Mouse (Mus musculus): ENCODE measurements around the gene Wnt7a. TPM values are rescaled to one million over a fixed set of nuclear protein-coding genes. Genes with fewer than 3 reads are reported as not detected.

Wnt7a gene
- total and polyA plus RNA-seq, 3 experiments = not detected

GRCm38 (mm10) chr6:91416146-91416545, 5.0 kb upstream of the Wnt7a start:
- no peaks in the 10 kb centered on the region for H3K9me3 ChIP-seq (replicated peaks; ENCODE audit: insufficient read depth, low read length)
- peaks cover 10 to 14% of the 10 kb centered on the region in 2 experiments for H3K27me3 ChIP-seq (ENCODE audit: control insufficient read depth in 1 of 2, insufficient read depth in 2 of 2, low read length in 2 of 2)
- no peaks in the 10 kb centered on the region for H3K4me1 ChIP-seq (ENCODE audit: control insufficient read depth in 1 of 2, insufficient read depth in 2 of 2, low read length in 2 of 2)
- no peaks in the 10 kb centered on the region for H3K79me2 ChIP-seq (ENCODE audit: control insufficient read depth, insufficient read depth, low read length, poor library complexity)
- H3K27ac ChIP-seq (ENCODE audit: control insufficient read depth, low read depth, low read length) = no peak overlapping the region
- no peak overlapping the region for H3K9ac ChIP-seq (ENCODE audit: control insufficient read depth, low read depth, low read length, poor library complexity, severe bottlenecking)
- DNase-seq (ENCODE audit: low read depth, low spot score) = no peak
- H3K4me3 ChIP-seq (ENCODE audit: control insufficient read depth in 1 of 2, insufficient read depth in 1 of 2, low read depth in 2 of 2, low read length in 2 of 2) = no peak overlapping the region
- H3K36me3 ChIP-seq (ENCODE audit: control insufficient read depth in 1 of 2, insufficient read depth in 2 of 2, low read length in 2 of 2) = no peaks in the 10 kb centered on the region
- TF ChIP-seq ZKSCAN1 (IDR thresholded peaks at IDR 0.05; ENCODE audit: low read depth, low read length) = no peak
- TF ChIP-seq ZC3H11A (IDR thresholded peaks at IDR 0.05; ENCODE audit: low read depth, low read length) = no peak
- no peak for TF ChIP-seq ETS1 (IDR thresholded peaks at IDR 0.05; ENCODE audit: low read depth, low read length)
- TF ChIP-seq KAT2A (conservative IDR thresholded peaks at IDR 0.05; ENCODE audit: low read depth, low read length) = no peak
- TF ChIP-seq JUND (IDR thresholded peaks at IDR 0.05; ENCODE audit: low read depth, low read length) = no peak
- TF ChIP-seq RCOR1 (IDR thresholded peaks at IDR 0.05; ENCODE audit: low read depth, low read length) = no peak
- no peak for TF ChIP-seq USF1 (IDR thresholded peaks at IDR 0.05; ENCODE audit: low read depth, low read length)
- no peak for TF ChIP-seq BHLHE40 (IDR thresholded peaks at IDR 0.05; ENCODE audit: borderline replicate concordance, low read depth, low read length)
- TF ChIP-seq MAZ (IDR thresholded peaks at IDR 0.05; ENCODE audit: low read depth, low read length) = no peak
- TF ChIP-seq TCF12 (IDR thresholded peaks at IDR 0.05; ENCODE audit: low read depth, low read length) = no peak
- no peak for TF ChIP-seq MAX (IDR thresholded peaks at IDR 0.05; ENCODE audit: low read length)
- no peak for TF ChIP-seq NELFE (IDR thresholded peaks at IDR 0.05; ENCODE audit: low read depth, low read length)
- no peak for TF ChIP-seq POLR2AphosphoS2 (IDR thresholded peaks at IDR 0.05; ENCODE audit: low read length)
- no peak for TF ChIP-seq ZNF384 (IDR thresholded peaks at IDR 0.05; ENCODE audit: low read depth, low read length)
- no peak for TF ChIP-seq GABPA (IDR thresholded peaks at IDR 0.05; ENCODE audit: low read depth, low read length)
- TF ChIP-seq SMC3 (IDR thresholded peaks at IDR 0.05; ENCODE audit: low read depth, low read length) = no peak
- TF ChIP-seq EP300 (IDR thresholded peaks at IDR 0.05; ENCODE audit: low read depth in 1 of 2, low read length in 2 of 2) = no peak
- no peak for TF ChIP-seq MXI1 (IDR thresholded peaks at IDR 0.05; ENCODE audit: low read depth, low read length)
- no peak for TF ChIP-seq CHD2 (IDR thresholded peaks at IDR 0.05; ENCODE audit: low read length)
- no peak for TF ChIP-seq CTCF (IDR thresholded peaks at IDR 0.05 in 2 of 3, conservative IDR thresholded peaks at IDR 0.05 in 1 of 3; ENCODE audit: control insufficient read depth in 1 of 3, insufficient read depth in 1 of 3, low read depth in 2 of 3, low read length in 3 of 3, poor library complexity in 1 of 3, severe bottlenecking in 1 of 3)

GRCm38 (mm10) chr6:91414890-91415289, 3.7 kb upstream of the Wnt7a start:
- Histone ChIP-seq H3K27ac (ENCODE audit: control insufficient read depth, low read depth, low read length) (no peak overlapping the region), H3K4me3 (ENCODE audit: control insufficient read depth in 1 of 2, insufficient read depth in 1 of 2, low read depth in 2 of 2, low read length in 2 of 2) (no peak overlapping the region), H3K4me1 (ENCODE audit: control insufficient read depth in 1 of 2, insufficient read depth in 2 of 2, low read length in 2 of 2) (no peaks in the 10 kb centered on the region), H3K9me3 (replicated peaks; ENCODE audit: insufficient read depth, low read length) (no peaks in the 10 kb centered on the region), H3K9ac (ENCODE audit: control insufficient read depth, low read depth, low read length, poor library complexity, severe bottlenecking) (no peak overlapping the region), H3K79me2 (ENCODE audit: control insufficient read depth, insufficient read depth, low read length, poor library complexity) (no peaks in the 10 kb centered on the region), H3K27me3 (ENCODE audit: control insufficient read depth in 1 of 2, insufficient read depth in 2 of 2, low read length in 2 of 2) (peaks cover 3 to 5% of the 10 kb centered on the region in 2 experiments; a peak in 3 of 4 replicates), H3K36me3 (ENCODE audit: control insufficient read depth in 1 of 2, insufficient read depth in 2 of 2, low read length in 2 of 2) (no peaks in the 10 kb centered on the region)
- TF ChIP-seq NELFE (IDR thresholded peaks at IDR 0.05; ENCODE audit: low read depth, low read length) (no peak), RAD21 (IDR thresholded peaks at IDR 0.05; ENCODE audit: low read depth, low read length) (peak; percentile 66), SMC3 (IDR thresholded peaks at IDR 0.05; ENCODE audit: low read depth, low read length) (peak; percentile 63), CTCF (IDR thresholded peaks at IDR 0.05 in 2 of 3, conservative IDR thresholded peaks at IDR 0.05 in 1 of 3; ENCODE audit: control insufficient read depth in 1 of 3, insufficient read depth in 1 of 3, low read depth in 2 of 3, low read length in 3 of 3, poor library complexity in 1 of 3, severe bottlenecking in 1 of 3) (peak; percentile 59 to 89 (median 73))
- peak; percentile 37 for DNase-seq (ENCODE audit: low read depth, low spot score)

Data from MEL (cell line).